Comparison of ENCODE assay signal across 9 mouse cellular contexts in genomic region chr15:102051920-102052683, GRCm38 (mm10). TPM values are rescaled to one million over a fixed set of nuclear protein-coding genes. Genes with fewer than 3 reads are reported as not detected.
DNase-seq lines count a peak whose midpoint lies in the region; ATAC-seq lines count a peak whose summit lies in the region.
"Had no signal": no experiment of that assay in that cellular context is flagged by ENCODE, and none has a peak within 500 bp of the region (broad histone marks: within the 10 kb centered on the region; RNA-seq: fewer than 3 reads in every experiment).

No protein-coding gene starts in this region.

- H3K4me1 ChIP-seq in forebrain, embryonic 11.5 days (replicated peaks; ENCODE audit: control insufficient read depth, insufficient read depth, low read length) = no peaks in the 10 kb centered on the region; the same call in 1 of the 2 replicates
- peaks cover 7% of the 10 kb centered on the region; the same call in 1 of the 2 replicates for H3K4me1 ChIP-seq in lung, embryonic 16.5 days (replicated peaks; ENCODE audit: control insufficient read depth, insufficient read depth, low read length)

- WGBS in forebrain, embryonic 11.5 days = 3% methylated on average over 23 of the region's 33 CpGs
- under 1% methylated on average over 22 of the region's 33 CpGs for WGBS in lung, embryonic 16.5 days

- peak overlapping the region; percentile 79 for H3K9ac ChIP-seq in forebrain, embryonic 11.5 days (ENCODE audit: low read length)
- H3K9ac ChIP-seq in lung, embryonic 16.5 days (ENCODE audit: low read length) = peak overlapping the region; percentile 71

- peak; percentile 86 for ATAC-seq in forebrain, embryonic 11.5 days (replicated peaks; ENCODE audit: low FRiP score)
- peak; percentile 81 to 82 for ATAC-seq in hematopoietic stem cell, adult 5-6 weeks (replicated peaks in 1 of 2; ENCODE audit: insufficient read depth in 1 of 2, low FRiP score in 2 of 2, low TSS enrichment in 1 of 2, low read depth in 1 of 2, poor library complexity in 2 of 2, severe bottlenecking in 2 of 2)
- ATAC-seq in lung, embryonic 16.5 days (ENCODE audit: low read depth) = peak; percentile 84

- no peaks in the 10 kb centered on the region for H3K27me3 ChIP-seq in forebrain, embryonic 11.5 days (ENCODE audit: control insufficient read depth, insufficient read depth, low read length)
- H3K27me3 ChIP-seq in lung, embryonic 16.5 days (ENCODE audit: control insufficient read depth, insufficient read depth, low read depth, low read length) = no peaks in the 10 kb centered on the region

- H3K4me3 ChIP-seq in forebrain, embryonic 11.5 days (ENCODE audit: low read depth, low read length) = peak overlapping the region; percentile 45
- peak overlapping the region; percentile 50 for H3K4me3 ChIP-seq in lung, embryonic 16.5 days (ENCODE audit: low read length)

- H3K4me2 ChIP-seq in forebrain, embryonic 11.5 days (ENCODE audit: low read depth, low read length, severe bottlenecking) = peak overlapping the region; percentile 82
- peak overlapping the region; percentile 73 for H3K4me2 ChIP-seq in lung, embryonic 16.5 days (ENCODE audit: low read depth, low read length)

- no peaks in the 10 kb centered on the region for H3K36me3 ChIP-seq in forebrain, embryonic 11.5 days (ENCODE audit: control insufficient read depth, insufficient read depth, low read length)
- H3K36me3 ChIP-seq in lung, embryonic 16.5 days (ENCODE audit: control insufficient read depth, insufficient read depth, low read length) = no peaks in the 10 kb centered on the region

- DNase-seq in layer of hippocampus, adult 11-12 months (ENCODE audit: low spot score) = peak; percentile 68
- no peak for DNase-seq in layer of hippocampus, adult 9-10 months (ENCODE audit: low spot score)
- DNase-seq in forebrain, embryonic 11.5 days (ENCODE audit: low spot score) = peak; percentile 89
- DNase-seq in layer of hippocampus, postnatal 10 days (ENCODE audit: low spot score in 2 of 2) = peak; percentile 66 to 76
- peak; percentile 42 for DNase-seq in ovary, postnatal 14 days (ENCODE audit: low spot score)
- DNase-seq in B cell, adult 2 months = no peak

- H3K27ac ChIP-seq in forebrain, embryonic 11.5 days (ENCODE audit: low read depth, low read length) = peak overlapping the region; percentile 18; the same call in 1 of the 2 replicates
- peak overlapping the region; percentile 72 for H3K27ac ChIP-seq in lung, embryonic 16.5 days (ENCODE audit: low read length)

- H3K9me3 ChIP-seq in forebrain, embryonic 11.5 days (ENCODE audit: control insufficient read depth, low read length) = no peaks in the 10 kb centered on the region
- no peaks in the 10 kb centered on the region for H3K9me3 ChIP-seq in lung, embryonic 16.5 days (ENCODE audit: control insufficient read depth, low read length)

RNA-seq across cellular contexts. Expression of gene Eif4b, which starts 21.5 kb away (rescaled TPM):
- 122 and 129 TPM in 2 replicates for polyA plus RNA-seq in forebrain, embryonic 11.5 days (2014; fragmentation: Nextera tagmentation; extraction: Ambion mirVana)
- total RNA-seq in hematopoietic stem cell, adult 5-6 weeks (2017) = 451 and 486 TPM in 2 replicates
- 100 to 1,000 TPM; 178 to 181 TPM for total RNA-seq in layer of hippocampus, postnatal 10 days (2021)
- 122 and 123 TPM in 2 replicates for polyA plus RNA-seq in lung, embryonic 16.5 days (2015; fragmentation: Nextera tagmentation; extraction: Ambion mirVana)

RNA-seq across cellular contexts. Expression of gene Krt18, which starts 24.1 kb away (rescaled TPM):
- 12.0 and 13.6 TPM in 2 replicates for polyA plus RNA-seq in forebrain, embryonic 11.5 days (2014; fragmentation: Nextera tagmentation; extraction: Ambion mirVana)
- 58.8 and 66.5 TPM in 2 replicates for total RNA-seq in hematopoietic stem cell, adult 5-6 weeks (2017)
- total RNA-seq in layer of hippocampus, postnatal 10 days (2021) = 1 to 10 TPM in 1 of 2 experiments, under 1 TPM in 1; 0.85 to 1.6 TPM
- polyA plus RNA-seq in lung, embryonic 16.5 days (2015; fragmentation: Nextera tagmentation; extraction: Ambion mirVana) = 263 and 293 TPM in 2 replicates

RNA-seq across cellular contexts. Expression of gene Krt8, which starts 47.8 kb away (rescaled TPM):
- 16.2 and 19.2 TPM in 2 replicates for polyA plus RNA-seq in forebrain, embryonic 11.5 days (2014; fragmentation: Nextera tagmentation; extraction: Ambion mirVana)
- 0.65 and 1.3 TPM in 2 replicates for total RNA-seq in hematopoietic stem cell, adult 5-6 weeks (2017)
- under 1 TPM in 1 of 2 experiments, not detected in 1; 0.71 TPM for total RNA-seq in layer of hippocampus, postnatal 10 days (2021)
- 402 and 445 TPM in 2 replicates for polyA plus RNA-seq in lung, embryonic 16.5 days (2015; fragmentation: Nextera tagmentation; extraction: Ambion mirVana)
- total RNA-seq: neutrophil, adult 5-6 weeks had no signal

RNA-seq across cellular contexts. Expression of gene Tns2, which starts 48.1 kb away (rescaled TPM):
- 8.8 and 10.5 TPM in 2 replicates for polyA plus RNA-seq in forebrain, embryonic 11.5 days (2014; fragmentation: Nextera tagmentation; extraction: Ambion mirVana)
- 3.6 and 4.0 TPM in 2 replicates for total RNA-seq in hematopoietic stem cell, adult 5-6 weeks (2017)
- 10 to 100 TPM; 13.4 to 16.8 TPM for total RNA-seq in layer of hippocampus, postnatal 10 days (2021)
- polyA plus RNA-seq in lung, embryonic 16.5 days (2015; fragmentation: Nextera tagmentation; extraction: Ambion mirVana) = 68.5 and 72.8 TPM in 2 replicates

Comparison
In these comparisons a context has a peak if more than half of its experiments do, and no peak if none do; other contexts are left out.
1. DNase-seq: peak in layer of hippocampus, adult 11-12 months (single experiment), forebrain, embryonic 11.5 days (single experiment), layer of hippocampus, postnatal 10 days (2 of 2) and ovary, postnatal 14 days (single experiment); none in layer of hippocampus, adult 9-10 months (single experiment) and B cell, adult 2 months (0 of 2).
2. RNA of gene Krt18, which starts 24.1 kb away (total RNA-seq): 58.8 to 66.5 TPM in hematopoietic stem cell, adult 5-6 weeks; 0.85 to 1.6 TPM in layer of hippocampus, postnatal 10 days; every median in the first group is over 10 times any median in the second.
3. Peak in every context shown above with its lines, with median percentiles within 50 percentile points of each other: ATAC-seq.